Mouse (Mus musculus) forelimb bud, embryonic 11.5 days (tissue): Measurements from ENCODE around the gene Csnk1g2.
"Not testable (repeated sequence)": the region's sequence is repeated elsewhere in the genome, so short reads cannot be mapped to it uniquely, and the experiment has no call there.

Source experiments
- DNase-seq: peaks from one replicate; pipeline ENCODE4 v3.0.0-alpha.2; 2012; ENCODE audit warnings: low read depth, low spot score

The Csnk1g2 gene

DNA sequence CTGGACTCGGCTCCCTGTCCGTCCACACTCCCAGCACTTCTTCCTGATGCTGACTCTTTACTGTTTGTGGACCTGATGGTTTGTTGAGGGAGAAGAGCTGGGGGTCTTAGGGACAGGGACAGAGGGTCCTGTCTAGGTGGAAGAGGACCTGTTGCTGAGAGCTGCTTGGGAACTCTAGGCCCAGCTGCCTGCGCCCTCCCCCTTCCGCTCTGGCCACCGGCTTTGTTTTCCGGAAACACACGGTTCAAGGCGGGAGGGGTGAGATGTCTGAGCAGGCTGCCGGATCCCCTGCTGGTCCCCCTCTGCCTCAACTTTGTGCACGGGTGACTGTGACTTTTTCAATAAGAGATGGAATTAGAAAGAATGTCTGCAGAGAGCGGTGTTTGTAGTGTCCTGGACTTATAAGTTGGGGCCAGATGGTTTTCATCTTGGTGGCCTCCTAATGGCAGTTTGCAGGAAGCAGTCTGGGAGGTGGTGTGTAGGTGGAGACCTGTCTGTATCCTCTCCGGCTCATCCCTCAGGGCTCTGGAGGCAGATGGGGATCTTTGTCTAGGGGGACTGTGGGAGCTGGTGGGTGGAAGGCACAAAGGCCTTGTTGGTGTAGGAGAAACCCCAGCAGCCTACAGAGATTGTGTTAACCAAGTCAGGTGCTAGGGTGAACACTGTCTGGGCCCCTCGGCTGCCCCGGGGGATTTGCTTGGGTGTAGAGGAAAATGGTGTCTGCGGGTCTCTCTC is 986 bp downstream of the Csnk1g2 start:
- DNase-seq, result peak; percentile 49

DNA sequence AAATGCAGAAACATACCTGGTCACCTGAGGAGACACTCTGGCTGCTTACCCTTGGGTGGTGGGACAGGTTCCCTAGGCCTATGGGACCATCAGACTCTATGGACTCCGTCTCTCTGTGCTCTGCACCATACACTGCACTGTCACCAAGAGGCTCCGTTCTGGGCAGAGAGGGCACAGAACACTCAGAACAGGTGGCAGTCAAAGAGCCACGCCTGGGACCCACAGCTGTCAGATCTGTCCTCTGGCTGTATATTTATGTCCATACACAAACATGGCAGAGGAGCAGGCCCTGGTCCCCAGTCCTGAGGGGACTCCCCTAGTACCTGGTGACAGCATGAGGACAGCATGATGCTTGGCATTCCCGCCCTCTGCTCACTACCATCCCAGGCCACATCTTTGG is 3.1 kb downstream of the Csnk1g2 start:
- no peak for DNase-seq

DNA sequence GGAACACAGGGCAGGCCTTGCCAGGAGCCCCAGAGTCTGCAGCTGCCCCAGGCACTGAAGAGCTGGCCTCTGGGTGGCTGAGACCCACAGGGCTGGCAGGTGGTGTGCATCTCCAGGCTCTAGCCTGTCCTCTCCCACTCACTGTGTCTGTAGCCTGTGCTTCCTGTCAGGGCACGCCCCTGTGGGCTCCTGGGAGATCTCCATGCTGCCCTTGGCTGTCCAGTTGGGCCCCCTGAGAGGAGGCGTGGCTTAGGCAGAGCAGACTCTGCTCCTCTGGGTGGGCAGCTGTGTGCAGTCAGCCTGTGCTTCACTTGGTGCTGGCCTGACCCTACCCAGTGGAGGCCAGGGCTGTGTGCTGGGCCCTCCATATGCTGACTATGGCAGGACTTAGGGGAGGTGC is 5.0 kb downstream of the Csnk1g2 start:
- no peak for DNase-seq

- no peak for DNase-seq
These were observed 6.3 kb downstream of the Csnk1g2 start for GRCm38 (mm10) chr10:80628925-80629324.

DNA sequence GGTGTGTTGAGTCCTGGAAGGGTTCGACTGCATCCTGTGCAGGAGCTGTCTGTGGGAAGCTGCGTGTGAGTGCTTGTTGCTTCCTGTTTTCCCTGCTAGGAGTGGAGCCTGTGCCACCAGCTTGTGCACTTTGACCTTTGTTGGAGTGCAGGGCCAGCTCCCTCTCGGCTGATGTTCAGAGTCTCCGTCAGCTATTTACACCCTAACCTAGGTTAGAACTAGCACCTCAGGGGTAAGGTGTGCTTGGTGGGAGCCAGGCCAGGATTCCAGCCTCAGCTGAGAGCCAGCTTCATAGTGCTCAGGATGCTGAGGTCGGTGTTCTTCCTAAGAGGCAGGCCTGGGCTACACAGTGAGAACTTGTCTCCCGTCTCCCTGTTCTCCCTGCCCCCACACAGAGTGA is 12.7 kb downstream of the Csnk1g2 start:
- no peak for DNase-seq

- DNase-seq, result no peak
These were observed 24.3 kb downstream of the Csnk1g2 start for GRCm38 (mm10) chr10:80646936-80647335.

DNA sequence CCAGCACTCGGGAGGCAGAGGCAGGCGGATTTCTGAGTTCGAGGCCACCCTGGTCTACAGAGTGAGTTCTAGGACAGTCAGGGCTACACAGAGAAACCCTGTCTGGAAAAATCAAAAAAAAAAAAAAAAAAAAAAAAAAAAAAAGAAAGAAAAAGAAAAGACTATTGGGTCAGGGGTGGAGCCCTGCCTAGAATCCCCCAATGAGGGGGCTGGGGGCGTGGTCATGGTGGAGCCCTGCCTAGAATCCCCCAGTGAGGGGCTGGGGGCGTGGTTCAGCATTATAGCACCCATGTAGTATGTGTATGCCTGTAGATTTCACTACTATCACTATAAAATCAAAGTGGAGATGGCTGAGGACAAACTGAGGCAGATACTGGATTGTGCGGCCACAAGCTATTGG is 27.3 kb downstream of the Csnk1g2 start:
- not testable (repeated sequence) for DNase-seq

DNA sequence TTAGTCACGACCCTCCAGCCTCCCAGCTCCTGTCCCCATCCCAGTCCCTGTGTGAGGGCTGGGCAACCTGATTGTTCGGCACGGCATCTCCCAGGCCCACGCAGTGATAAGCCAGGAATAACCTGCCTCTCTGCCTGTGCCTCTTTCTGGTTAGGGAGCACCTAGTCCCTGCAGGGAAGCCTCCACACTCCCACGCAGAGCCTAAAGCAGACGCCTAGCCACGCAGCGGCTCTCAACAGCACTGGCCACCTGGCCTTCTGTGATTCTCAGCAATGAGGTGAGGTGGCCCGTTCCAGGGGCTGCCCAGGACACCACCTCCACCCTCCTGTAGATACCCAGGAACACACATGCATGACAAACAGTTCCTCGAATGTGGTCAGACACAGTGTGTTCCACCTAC is 27.8 kb downstream of the Csnk1g2 start:
- no peak for DNase-seq

- no peak for DNase-seq
These were observed 30.6 kb downstream of the Csnk1g2 start for GRCm38 (mm10) chr10:80653156-80653720.

DNA sequence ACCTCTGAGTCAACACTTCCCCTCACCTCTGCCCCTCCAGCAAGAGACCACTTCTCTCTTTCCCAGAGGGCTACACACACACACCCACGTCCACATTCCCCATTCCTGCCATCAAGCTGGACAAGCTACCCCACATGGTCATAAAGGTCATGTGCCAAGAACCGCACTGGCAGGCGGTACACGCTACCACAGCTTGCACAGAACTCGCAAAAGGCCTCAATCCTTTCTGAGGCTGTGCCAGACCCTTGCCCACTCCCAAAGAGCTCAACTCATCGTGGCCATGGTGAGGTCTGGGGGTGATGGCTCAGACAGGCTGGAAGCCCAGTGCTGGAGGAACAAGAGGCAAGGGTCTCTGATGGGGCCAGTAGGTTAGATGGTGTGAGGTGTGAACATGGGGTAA is 32.2 kb downstream of the Csnk1g2 start:
- no peak for DNase-seq

DNA sequence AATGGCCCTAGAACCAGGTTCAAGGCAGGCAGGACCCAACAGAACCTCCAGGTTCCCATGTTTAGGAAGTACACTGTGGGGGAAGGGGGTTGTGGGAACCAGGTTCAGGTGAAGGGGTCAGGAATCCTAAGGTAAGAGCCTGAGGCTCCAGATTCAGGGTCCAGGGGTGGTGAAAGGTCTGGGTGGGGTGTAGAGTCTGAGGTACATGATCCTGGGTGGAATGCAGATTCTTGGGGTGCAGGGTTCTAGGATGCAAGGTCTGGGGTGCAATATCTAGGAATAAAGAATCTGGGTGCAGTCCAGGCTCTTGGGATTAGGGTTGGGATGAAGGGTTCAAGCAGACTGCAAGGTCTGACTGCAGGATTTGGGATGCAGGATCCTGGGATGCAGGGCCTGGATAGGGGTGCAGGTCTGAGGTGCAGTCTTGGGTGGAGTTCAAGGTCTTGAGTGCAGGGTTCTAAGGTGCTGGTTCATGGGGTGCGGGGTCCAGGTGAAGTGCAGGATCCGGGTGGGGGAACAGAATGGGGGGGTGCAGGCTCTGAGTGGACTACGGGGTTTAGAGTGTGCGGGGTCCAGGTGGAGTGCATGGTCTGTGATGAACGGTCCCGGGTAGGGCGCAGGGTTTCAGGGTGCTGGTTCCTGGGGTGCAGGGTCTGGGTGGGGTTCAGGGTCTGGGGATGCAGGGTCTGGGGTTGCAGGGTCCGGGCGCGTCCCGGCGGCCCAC is 32.9 kb downstream of the Csnk1g2 start:
- no peak for DNase-seq

GRCm38 (mm10) chr10:80656130-80656862 is 33.7 kb downstream of the Csnk1g2 start:
- DNase-seq, result peak; percentile 99

GRCm38 (mm10) chr10:80656863-80657623 is 34.4 kb downstream of the Csnk1g2 start, which contains the start of gene Btbd2:
TSS of gene Btbd2 (minus strand) at chr10:80657071.
- no peak for DNase-seq

DNA sequence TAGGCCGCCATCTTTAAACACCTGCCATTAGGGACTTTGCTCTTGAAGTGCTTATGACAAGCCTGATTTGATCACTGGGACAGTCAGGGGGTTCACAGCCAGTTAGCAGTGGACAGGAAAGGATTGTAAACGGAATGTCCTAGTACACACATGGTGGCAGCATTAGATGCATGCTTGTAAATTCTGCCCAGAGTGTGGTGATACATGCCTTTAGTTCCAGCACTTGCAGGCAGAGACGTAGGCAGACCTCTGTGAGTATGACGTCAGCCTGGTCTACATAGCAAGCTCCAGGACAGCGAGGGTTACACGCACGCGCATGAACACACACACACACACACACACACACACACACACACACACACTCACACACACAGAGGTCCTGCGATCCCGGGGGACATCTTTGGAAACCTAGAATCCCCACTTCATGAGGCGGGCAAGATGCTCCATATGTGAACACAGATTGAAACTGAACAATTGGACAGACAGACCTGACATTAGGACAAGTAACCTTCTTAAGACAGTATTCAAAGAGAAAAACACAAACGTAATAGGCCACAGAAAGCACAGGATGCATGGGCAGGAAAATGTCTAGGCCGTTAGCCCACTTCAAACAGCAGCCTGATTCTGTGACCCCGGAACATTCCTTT is 35.7 kb downstream of the Csnk1g2 start:
- DNase-seq, result no peak

GRCm38 (mm10) chr10:80658841-80659202 is 36.2 kb downstream of the Csnk1g2 start:
- DNase-seq, result no peak

- peak; percentile 72 for DNase-seq
These were observed 36.6 kb downstream of the Csnk1g2 start for GRCm38 (mm10) chr10:80659213-80659612.

DNA sequence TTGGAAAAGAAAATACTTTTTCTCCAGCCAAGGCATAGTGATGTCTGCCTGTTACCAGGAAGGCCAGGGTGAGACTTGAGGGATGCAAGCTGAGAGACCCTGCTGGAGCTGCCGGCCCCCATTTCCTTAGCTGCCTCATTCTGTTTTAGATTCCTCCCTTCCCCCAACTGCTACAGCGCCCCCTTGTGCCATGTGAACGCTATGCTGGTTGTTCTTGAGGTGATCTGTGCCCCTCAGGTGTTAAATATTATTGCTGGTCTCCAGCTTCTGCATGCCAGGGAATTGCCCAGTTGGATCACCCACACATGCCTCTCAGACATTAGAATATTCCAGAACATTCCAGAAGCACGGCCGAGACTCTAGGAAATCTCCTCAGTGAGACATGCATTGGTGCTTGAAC is 38.5 kb downstream of the Csnk1g2 start:
- peak; percentile 56 for DNase-seq

- DNase-seq, result peak; percentile 39
These were observed 41.0 kb downstream of the Csnk1g2 start for GRCm38 (mm10) chr10:80663485-80664196.

- no peak for DNase-seq
These were observed 41.8 kb downstream of the Csnk1g2 start for GRCm38 (mm10) chr10:80664197-80665015.
